Mouse (Mus musculus) gastrocnemius, postnatal 25 days (tissue): ENCODE measurements around the gene Ccdc6. TPM values are rescaled to one million over a fixed set of nuclear protein-coding genes. Genes with fewer than 3 reads are reported as not detected.
"Not testable (repeated sequence)": the region's sequence is repeated elsewhere in the genome, so short reads cannot be mapped to it uniquely, and the experiment has no call there.

Experiments used
- DNase-seq: peaks from one replicate; pipeline ENCODE4 v3.0.0; 2022
- total RNA-seq, 2 experiments: library from RNA; stranded (reverse); gene quantifications; 1 replicate in 1 of 2; 2 replicates in 1 of 2; pipeline ENCODE4 v1.2.3; 2021

Gene Ccdc6
- total RNA-seq, 2 experiments from 2014 or later = 98.9 to 100 TPM

DNA sequence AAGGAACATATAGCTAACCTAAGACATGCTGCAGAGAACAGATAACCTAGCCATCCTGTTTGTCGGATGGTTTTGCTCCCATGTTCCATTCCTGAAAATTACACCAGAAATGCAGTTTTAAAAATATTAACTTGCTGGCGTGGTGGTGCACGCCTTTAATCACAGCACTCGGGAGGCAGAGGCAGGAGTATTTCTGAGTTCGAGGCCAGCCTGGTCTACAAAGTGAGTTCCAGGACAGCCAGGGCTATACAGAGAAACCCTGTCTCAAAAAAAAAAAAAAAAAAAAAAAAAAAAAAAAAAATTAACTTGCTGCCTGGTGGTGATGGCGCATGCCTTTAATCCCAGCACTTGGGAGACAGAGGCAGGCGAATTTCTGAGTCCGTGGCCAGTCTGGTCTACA, 125.3 kb downstream of the Ccdc6 start:
- not testable (repeated sequence) for DNase-seq

GRCm38 (mm10) chr10:70224571-70224970, 127.7 kb downstream of the Ccdc6 start:
- DNase-seq = no peak

- no peak for DNase-seq
Measured at GRCm38 (mm10) chr10:70225760-70226159, 128.8 kb downstream of the Ccdc6 start.

- DNase-seq = no peak
Measured at GRCm38 (mm10) chr10:70226608-70227007, 129.7 kb downstream of the Ccdc6 start.

DNA sequence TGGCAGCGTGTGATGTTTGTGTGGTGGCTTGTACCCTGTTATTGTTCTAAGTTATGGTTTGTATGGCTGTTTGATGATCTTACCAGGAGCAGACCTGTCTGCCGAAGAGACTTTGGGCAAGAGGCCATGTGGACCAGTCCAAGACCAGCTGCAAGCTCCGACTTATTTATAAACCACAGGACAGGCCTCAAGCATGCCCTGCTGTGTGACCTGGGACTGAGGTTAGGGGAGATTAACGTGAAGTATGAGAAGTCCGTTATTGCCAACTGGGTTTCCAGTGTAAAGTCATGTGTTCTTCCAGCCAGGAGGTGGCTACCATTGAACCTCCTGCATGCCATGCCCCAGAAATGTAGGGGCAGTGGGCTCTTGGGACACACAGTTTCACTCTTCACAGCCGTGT, 133.4 kb downstream of the Ccdc6 start:
- DNase-seq = peak; percentile 75

- DNase-seq = no peak
Measured at GRCm38 (mm10) chr10:70237936-70238335, 141.0 kb downstream of the Ccdc6 start.

Other genes with a start within 250 kb of the Ccdc6 start
- gene Mrln, start 107.5 kb downstream of the Ccdc6 start, total RNA-seq = 100 to 1,000 TPM; 128 to 177 TPM
- gene Slc16a9, start 148.0 kb downstream of the Ccdc6 start, total RNA-seq = 1 to 10 TPM; 2.8 to 8.5 TPM